Mouse (Mus musculus): ENCODE measurements around the gene Srm.

The Srm gene

GRCm38 (mm10) chr4:148591171-148591630 lies at the start of gene Srm:
Gene Srm, plus strand, starts transcription at chr4:148591503.
- peak; percentile 98 for DNase-seq (ENCODE audit: low read depth, low spot score)

- DNase-seq (ENCODE audit: low read depth, low spot score) = no peak
These were observed 42.2 kb upstream of the Srm start for GRCm38 (mm10) chr4:148549106-148549505.

- DNase-seq (ENCODE audit: low read depth, low spot score) = no peak
These were observed 33.5 kb upstream of the Srm start for GRCm38 (mm10) chr4:148557766-148558165.

- DNase-seq (ENCODE audit: low read depth, low spot score) = peak; percentile 89
These were observed 32.9 kb upstream of the Srm start, which contains the start of gene Exosc10 for GRCm38 (mm10) chr4:148558297-148559000. Gene Exosc10, plus strand, starts transcription at chr4:148558429.

- peak; percentile 72 for DNase-seq (ENCODE audit: low read depth, low spot score)
These were observed 28.6 kb upstream of the Srm start for GRCm38 (mm10) chr4:148562676-148563075.

- peak; percentile 25 for DNase-seq (ENCODE audit: low read depth, low spot score)
These were observed 27.7 kb upstream of the Srm start for GRCm38 (mm10) chr4:148563595-148563994.

GRCm38 (mm10) chr4:148570138-148570537 lies 21.2 kb upstream of the Srm start:
- DNase-seq (ENCODE audit: low read depth, low spot score) = no peak

- no peak for DNase-seq (ENCODE audit: low read depth, low spot score)
These were observed 20.5 kb upstream of the Srm start for GRCm38 (mm10) chr4:148570693-148571295.

GRCm38 (mm10) chr4:148573222-148573621 lies 18.1 kb upstream of the Srm start:
- DNase-seq (ENCODE audit: low read depth, low spot score) = no peak

GRCm38 (mm10) chr4:148580765-148581164 lies 10.5 kb upstream of the Srm start:
- no peak for DNase-seq (ENCODE audit: low read depth, low spot score)

GRCm38 (mm10) chr4:148581422-148581821 lies 9.9 kb upstream of the Srm start:
- no peak for DNase-seq (ENCODE audit: low read depth, low spot score)

GRCm38 (mm10) chr4:148583257-148583656 lies 8.0 kb upstream of the Srm start:
- DNase-seq (ENCODE audit: low read depth, low spot score) = no peak

- no peak for DNase-seq (ENCODE audit: low read depth, low spot score)
These were observed 4.7 kb upstream of the Srm start for GRCm38 (mm10) chr4:148586648-148587047.

- no peak for DNase-seq (ENCODE audit: low read depth, low spot score)
These were observed 2.5 kb upstream of the Srm start for GRCm38 (mm10) chr4:148588793-148589192.

- DNase-seq (ENCODE audit: low read depth, low spot score) = peak; percentile 62
These were observed 1.7 kb upstream of the Srm start for GRCm38 (mm10) chr4:148589565-148589964.

- peak; percentile 58 for DNase-seq (ENCODE audit: low read depth, low spot score)
These were observed 707 bp upstream of the Srm start for GRCm38 (mm10) chr4:148590421-148591170.

- DNase-seq (ENCODE audit: low read depth, low spot score) = peak; percentile 36
These were observed 506 bp downstream of the Srm start for GRCm38 (mm10) chr4:148591637-148592380.

- no peak for DNase-seq (ENCODE audit: low read depth, low spot score)
These were observed 2.7 kb downstream of the Srm start for GRCm38 (mm10) chr4:148593996-148594395.

- DNase-seq (ENCODE audit: low read depth, low spot score) = no peak
These were observed 4.6 kb downstream of the Srm start for GRCm38 (mm10) chr4:148595916-148596315.

- DNase-seq (ENCODE audit: low read depth, low spot score) = no peak
These were observed 5.4 kb downstream of the Srm start for GRCm38 (mm10) chr4:148596731-148597130.

GRCm38 (mm10) chr4:148598826-148599225 lies 7.5 kb downstream of the Srm start:
- peak; percentile 37 for DNase-seq (ENCODE audit: low read depth, low spot score)

GRCm38 (mm10) chr4:148600316-148600715 lies 9.0 kb downstream of the Srm start:
- peak; percentile 56 for DNase-seq (ENCODE audit: low read depth, low spot score)

Data from ZHBTc4 (cell line).